10 mouse cellular contexts compared by ENCODE assay signal in genomic region chr11:61091642-61092262, GRCm38 (mm10). TPM values are rescaled to one million over a fixed set of nuclear protein-coding genes. Genes with fewer than 3 reads are reported as not detected.
DNase-seq lines count a peak whose midpoint lies in the region; ATAC-seq and TF ChIP-seq lines count a peak whose summit lies in the region.
"Had no signal": no experiment of that assay in that cellular context is flagged by ENCODE, and none has a peak within 500 bp of the region (broad histone marks: within the 10 kb centered on the region; RNA-seq: fewer than 3 reads in every experiment).

No protein-coding gene starts in this region.

- no peaks in the 10 kb centered on the region for H3K9me3 ChIP-seq in forebrain, postnatal 0 days (ENCODE audit: low read length)
- no peaks in the 10 kb centered on the region; the same call in 1 of the 2 replicates for H3K9me3 ChIP-seq in lung, embryonic 14.5 days (ENCODE audit: low read depth, low read length)
- H3K9me3 ChIP-seq: limb, embryonic 15.5 days had no signal

- no peak overlapping the region for H3K4me2 ChIP-seq in forebrain, postnatal 0 days (ENCODE audit: low read depth)
- H3K4me2 ChIP-seq in lung, embryonic 14.5 days = no peak overlapping the region
- H3K4me2 ChIP-seq: limb, embryonic 15.5 days had no signal

- peak; percentile 76 for DNase-seq in CD4-positive, CD25-positive, alpha-beta regulatory T cell, adult 2 months (ENCODE audit: low read depth, low spot score)
- peak; percentile 22 to 42 for DNase-seq in CD8-positive naive resting alpha-beta T cell, adult 2 months (ENCODE audit: low read depth in 2 of 2, low spot score in 2 of 2)
- peak; percentile 44 for DNase-seq in c-Kit-positive CD71-negative TER-119-negative erythroid progenitor cells, embryonic 14.5 days (ENCODE audit: low read depth)
- DNase-seq in forebrain, postnatal 0 days = peak; percentile 87
- peak; percentile 74 for DNase-seq in kidney, postnatal 14 days
- DNase-seq in lung, embryonic 14.5 days = peak; percentile 93
- DNase-seq in right cerebral cortex, adult 18-20 months = peak; percentile 75

- H3K27me3 ChIP-seq in forebrain, postnatal 0 days (ENCODE audit: insufficient read depth, low read length) = no peaks in the 10 kb centered on the region
- no peaks in the 10 kb centered on the region for H3K27me3 ChIP-seq in lung, embryonic 14.5 days (ENCODE audit: insufficient read depth, low read length)
- H3K27me3 ChIP-seq: limb, embryonic 15.5 days had no signal

- peak; percentile 89 for TF ChIP-seq CTCF in forebrain, postnatal 0 days (IDR thresholded peaks at IDR 0.05; ENCODE audit: low read depth)
- peak; percentile 88 for TF ChIP-seq CTCF in lung, embryonic 14.5 days (IDR thresholded peaks at IDR 0.05; ENCODE audit: low read depth)

- no peak overlapping the region for H3K9ac ChIP-seq in forebrain, postnatal 0 days
- no peak overlapping the region for H3K9ac ChIP-seq in lung, embryonic 14.5 days
- H3K9ac ChIP-seq: limb, embryonic 15.5 days had no signal

- H3K4me1 ChIP-seq in forebrain, postnatal 0 days (ENCODE audit: insufficient read depth) = no peaks in the 10 kb centered on the region
- no peaks in the 10 kb centered on the region for H3K4me1 ChIP-seq in lung, embryonic 14.5 days (ENCODE audit: insufficient read depth)
- H3K4me1 ChIP-seq: limb, embryonic 15.5 days had no signal

- H3K36me3 ChIP-seq in forebrain, postnatal 0 days (ENCODE audit: insufficient read depth) = no peaks in the 10 kb centered on the region
- H3K36me3 ChIP-seq in lung, embryonic 14.5 days (ENCODE audit: insufficient read depth) = no peaks in the 10 kb centered on the region
- H3K36me3 ChIP-seq: limb, embryonic 15.5 days had no signal

- H3K4me3 ChIP-seq in forebrain, postnatal 0 days (ENCODE audit: low read depth, low read length) = no peak overlapping the region
- no peak overlapping the region for H3K4me3 ChIP-seq in lung, embryonic 14.5 days (ENCODE audit: low read depth, low read length)
- H3K4me3 ChIP-seq: limb, embryonic 15.5 days had no signal

- no peak for ATAC-seq in CD4-positive, CD25-positive, alpha-beta regulatory T cell, adult 4 months
- peak; percentile 71 for ATAC-seq in forebrain, postnatal 0 days
- ATAC-seq in lung, embryonic 14.5 days (ENCODE audit: insufficient read depth) = no peak

- WGBS in forebrain, postnatal 0 days = 9% methylated on average over 7 of the region's 7 CpGs
- 24% methylated on average over 7 of the region's 7 CpGs for whole genome bisulfite sequencing in lung, embryonic 14.5 days

- H3K27ac ChIP-seq in forebrain, postnatal 0 days (ENCODE audit: low read depth, low read length) = no peak overlapping the region
- no peak overlapping the region for H3K27ac ChIP-seq in lung, embryonic 14.5 days (ENCODE audit: low read depth)
- H3K27ac ChIP-seq: limb, embryonic 15.5 days had no signal

RNA-seq across cellular contexts. Expression of gene Tnfrsf13b, which starts 34.8 kb away (rescaled TPM):
- polyA plus RNA-seq in CD4-positive, CD25-positive, alpha-beta regulatory T cell, adult 4 months (2017; shearing (Covaris generic)) = 10 to 100 TPM; 77.2 to 97.2 TPM
- total RNA-seq in forebrain, postnatal 0 days (2014; rRNA removed) = 1.1 and 4.2 TPM in 2 replicates
- polyA plus RNA-seq in forebrain, postnatal 0 days (2015; fragmentation: Nextera tagmentation; extraction: Ambion mirVana) = 0.83 and 1.4 TPM in 2 replicates
- polyA plus RNA-seq in lung, embryonic 14.5 days (2014; fragmentation: Nextera tagmentation; extraction: Ambion mirVana) = 2.3 and 2.4 TPM in 2 replicates
- polyA plus RNA-seq: C2C12 had no signal

Comparison
In these comparisons a context has a peak if more than half of its experiments do, and no peak if none do; other contexts are left out.
1. DNase-seq: peak in every context shown above with its lines; median percentile 93 in lung, embryonic 14.5 days; 87 in forebrain, postnatal 0 days; 76 in CD4-positive, CD25-positive, alpha-beta regulatory T cell, adult 2 months; 75 in right cerebral cortex, adult 18-20 months; 74 in kidney, postnatal 14 days; 44 in c-Kit-positive CD71-negative TER-119-negative erythroid progenitor cells, embryonic 14.5 days; 32 in CD8-positive naive resting alpha-beta T cell, adult 2 months.
2. RNA of gene Tnfrsf13b, which starts 34.8 kb away (polyA plus RNA-seq): 77.2 to 97.2 TPM in CD4-positive, CD25-positive, alpha-beta regulatory T cell, adult 4 months; 2.3 to 2.4 TPM in lung, embryonic 14.5 days and 0.83 to 1.4 TPM in forebrain, postnatal 0 days; every median in the first group is over 10 times any median in the second.